Mouse (Mus musculus) ovary, postnatal 10 days (tissue): Measurements from ENCODE around the gene Fap.

Experiments
- DNase-seq: peaks from one replicate; pipeline ENCODE4 v3.0.0; 2022; ENCODE audit warnings: low spot score

Gene Fap

DNA sequence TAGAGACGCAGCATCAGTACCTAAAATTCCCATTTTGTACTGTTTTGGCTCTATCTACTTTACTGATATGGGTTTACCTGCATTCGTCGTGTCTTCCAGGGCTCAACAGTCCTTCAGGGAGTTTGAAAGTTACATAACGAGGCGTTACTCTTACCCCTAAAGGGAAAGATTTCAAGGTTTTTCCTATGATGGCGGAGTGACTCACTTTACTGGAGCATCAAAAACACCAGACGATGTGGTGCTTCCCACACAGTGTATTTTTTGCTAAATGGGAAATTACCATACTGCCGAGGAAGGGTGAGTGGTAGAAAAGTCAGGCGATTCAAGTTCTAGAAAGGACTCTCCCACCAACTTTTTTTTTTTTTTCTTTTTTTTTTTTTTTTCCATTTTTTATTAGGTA, 47.5 kb downstream of the Fap start:
- DNase-seq: no peak

DNA sequence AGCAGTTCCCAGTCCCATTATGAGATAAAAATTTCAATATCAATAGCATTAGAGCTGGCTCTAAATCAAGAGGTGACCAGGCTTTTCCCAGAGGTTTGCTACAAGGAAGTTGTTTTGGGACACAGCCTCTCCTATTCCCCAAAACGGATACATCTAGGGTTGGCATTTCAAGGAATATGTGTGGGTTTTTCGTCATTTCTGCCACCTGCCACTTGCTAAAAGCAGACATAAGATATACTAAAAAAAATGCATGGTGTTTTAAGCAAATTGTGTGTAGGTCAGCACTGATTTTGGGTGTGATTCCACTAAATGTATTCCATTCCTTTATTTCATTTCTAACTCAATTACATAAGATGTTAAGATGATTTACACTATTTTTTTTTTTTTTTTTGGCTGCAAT, 56.1 kb downstream of the Fap start:
- DNase-seq: no peak

- no peak for DNase-seq
Observed at GRCm38 (mm10) chr2:62514477-62514876, 59.4 kb downstream of the Fap start.

- DNase-seq: no peak
Observed at GRCm38 (mm10) chr2:62513477-62513876, 60.4 kb downstream of the Fap start.

DNA sequence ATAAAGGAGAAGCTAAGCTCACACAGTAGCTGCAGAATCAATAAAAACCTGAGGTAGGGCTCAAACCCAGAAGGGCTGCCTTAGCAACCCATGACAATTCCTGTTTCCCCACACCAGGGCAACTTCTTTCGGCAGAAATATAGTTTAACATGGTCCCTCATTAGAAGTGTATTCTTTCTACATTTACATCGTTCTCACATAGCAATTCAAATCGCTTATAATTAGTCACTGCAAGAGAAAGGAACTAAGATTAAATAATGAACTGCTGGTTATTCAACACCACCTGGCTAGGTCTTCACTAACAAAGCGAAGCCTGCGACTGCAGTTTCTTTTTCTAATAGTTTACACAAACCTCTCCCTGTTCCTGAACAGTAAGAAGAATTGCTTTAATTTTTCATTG, 66.7 kb downstream of the Fap start:
- DNase-seq: no peak

DNA sequence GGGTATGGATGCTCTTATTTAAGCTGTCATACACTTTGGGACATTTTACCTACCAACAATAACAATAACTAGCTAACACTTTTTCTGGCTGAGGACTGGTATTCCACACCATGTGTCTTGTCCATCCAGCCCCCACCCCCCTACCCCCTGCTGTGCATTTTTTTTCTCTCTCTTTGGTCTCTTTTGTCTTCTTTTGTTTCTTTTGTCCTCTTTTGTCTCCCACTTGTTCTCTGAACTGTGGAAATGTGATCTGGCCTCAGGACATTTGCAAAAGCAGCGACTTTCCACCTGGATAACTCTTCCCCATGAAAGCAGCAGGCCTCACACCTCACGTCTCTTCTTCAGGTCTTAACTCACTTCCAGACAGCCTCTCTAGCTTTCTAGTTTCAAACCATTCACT, 67.4 kb downstream of the Fap start:
- no peak for DNase-seq

DNA sequence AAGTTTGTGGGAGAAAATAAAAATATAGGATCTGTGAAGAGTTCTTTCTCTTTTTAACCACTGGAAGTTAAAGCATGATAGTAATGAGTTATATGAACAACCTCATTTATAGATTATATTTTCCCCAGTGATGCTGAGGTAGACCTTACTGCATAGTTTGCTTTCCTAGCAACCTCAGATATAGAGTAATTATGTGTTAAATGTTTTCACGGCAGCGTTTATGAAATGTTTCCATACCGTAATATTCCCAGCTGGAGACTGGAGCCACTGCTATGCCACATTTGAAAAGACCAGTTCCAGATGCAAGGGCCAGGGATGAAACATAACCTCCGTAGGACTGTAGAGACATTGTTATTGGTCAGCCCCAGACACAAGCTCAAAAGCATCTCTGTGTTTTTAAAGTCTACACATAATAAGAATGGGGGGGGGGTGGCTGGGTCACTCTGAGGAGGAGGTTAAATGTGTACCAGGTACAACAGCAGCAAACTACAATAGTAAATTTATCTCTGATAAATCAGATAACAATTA, 69.5 kb downstream of the Fap start:
- DNase-seq: no peak

GRCm38 (mm10) chr2:62503326-62503725, 70.5 kb downstream of the Fap start:
- DNase-seq: no peak

GRCm38 (mm10) chr2:62502516-62502915, 71.4 kb downstream of the Fap start:
- DNase-seq: no peak

GRCm38 (mm10) chr2:62498821-62499220, 75.1 kb downstream of the Fap start:
- DNase-seq: no peak

DNA sequence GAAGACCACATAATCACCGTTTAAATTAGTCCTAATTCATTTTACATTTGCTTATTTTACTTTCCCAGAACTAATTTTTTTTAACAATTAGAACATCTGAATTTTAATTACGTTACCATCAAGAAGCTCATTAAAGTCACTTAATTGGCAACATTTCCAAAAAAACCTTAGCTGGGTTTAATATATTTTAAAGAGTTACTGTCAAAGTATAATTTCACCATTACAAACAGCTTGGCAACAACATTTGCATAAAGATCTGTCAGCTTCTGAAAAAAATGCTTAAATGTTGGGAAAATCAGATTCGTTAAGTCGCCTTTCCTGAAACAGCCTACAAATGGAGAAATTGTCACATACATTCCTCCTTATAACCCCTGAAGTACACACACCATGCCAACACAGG, 75.8 kb downstream of the Fap start:
- DNase-seq: no peak

DNA sequence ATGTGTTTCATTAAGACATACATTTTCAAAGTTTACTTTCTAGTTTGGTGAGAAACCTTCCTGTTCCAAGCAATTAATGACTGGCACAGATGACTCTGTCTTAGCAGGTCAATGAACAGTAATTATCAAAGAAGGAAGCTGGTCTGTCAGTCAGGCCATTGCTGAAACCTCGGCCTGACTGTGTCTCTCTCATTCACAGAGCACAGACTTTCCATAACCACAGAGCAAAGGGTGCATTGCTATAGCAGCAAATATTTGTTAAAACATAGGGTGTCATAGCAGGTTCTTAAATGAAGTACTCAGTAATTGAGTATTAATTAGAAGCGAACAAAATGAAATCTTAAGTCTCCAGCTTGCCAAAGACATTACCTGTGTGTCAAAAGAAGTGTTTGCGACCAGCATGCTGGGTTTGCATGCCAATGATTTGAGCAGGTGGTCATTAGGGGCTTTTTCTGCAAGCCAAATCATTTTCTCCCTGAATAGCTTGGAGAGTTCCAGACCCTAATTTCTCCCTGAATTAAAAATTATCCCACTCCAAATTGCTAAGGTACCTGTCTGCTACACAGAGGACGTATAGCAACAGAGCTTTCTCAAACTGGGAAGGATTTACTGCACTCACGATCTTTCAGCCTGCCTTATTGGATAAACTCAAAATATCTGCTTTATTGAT, 76.4 kb downstream of the Fap start:
- DNase-seq: no peak

GRCm38 (mm10) chr2:62495407-62495806, 78.5 kb downstream of the Fap start:
- no peak for DNase-seq

DNA sequence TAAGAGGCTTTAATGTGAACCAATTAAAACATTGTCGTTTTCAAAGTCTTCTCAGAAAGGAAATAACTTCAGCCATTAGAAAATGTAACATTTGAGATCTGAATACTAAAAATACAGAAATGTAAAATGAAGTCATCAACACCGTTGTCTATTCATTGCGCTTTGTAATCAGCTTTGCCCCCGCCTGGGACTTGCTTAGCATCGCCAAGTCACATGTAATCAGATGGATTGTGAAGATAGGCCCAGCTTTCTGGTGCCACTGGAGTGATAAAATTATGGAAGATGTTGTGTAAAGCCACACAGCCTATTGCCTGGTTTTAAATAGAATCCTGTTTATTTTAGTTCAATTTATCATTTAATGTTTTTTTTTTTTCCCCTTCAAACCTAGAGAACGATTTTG, 84.0 kb downstream of the Fap start:
- no peak for DNase-seq

DNA sequence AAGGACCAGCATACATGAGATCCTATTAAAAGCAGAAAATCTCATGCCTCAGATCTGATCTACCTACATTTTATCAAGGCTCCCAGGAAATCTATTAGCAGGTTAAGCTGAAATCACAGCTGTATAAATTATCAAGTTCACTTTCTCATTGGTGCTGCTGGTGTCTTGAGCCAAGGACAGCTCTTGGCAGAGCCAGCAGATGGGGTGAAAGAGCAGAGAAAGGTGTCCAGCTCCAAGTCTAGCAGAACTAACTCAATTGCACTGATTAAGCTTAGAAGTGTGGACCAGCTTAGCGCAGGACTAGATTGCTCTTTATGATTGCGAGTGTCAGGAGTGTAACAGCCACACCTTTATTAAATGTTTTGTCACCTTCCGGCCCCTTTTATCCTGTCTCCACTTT, 89.0 kb downstream of the Fap start:
- DNase-seq: no peak

GRCm38 (mm10) chr2:62483550-62483949, 90.3 kb downstream of the Fap start, which contains the start of gene Gcg:
Gcg (minus strand) TSS chr2:62483650.
- DNase-seq: no peak

DNA sequence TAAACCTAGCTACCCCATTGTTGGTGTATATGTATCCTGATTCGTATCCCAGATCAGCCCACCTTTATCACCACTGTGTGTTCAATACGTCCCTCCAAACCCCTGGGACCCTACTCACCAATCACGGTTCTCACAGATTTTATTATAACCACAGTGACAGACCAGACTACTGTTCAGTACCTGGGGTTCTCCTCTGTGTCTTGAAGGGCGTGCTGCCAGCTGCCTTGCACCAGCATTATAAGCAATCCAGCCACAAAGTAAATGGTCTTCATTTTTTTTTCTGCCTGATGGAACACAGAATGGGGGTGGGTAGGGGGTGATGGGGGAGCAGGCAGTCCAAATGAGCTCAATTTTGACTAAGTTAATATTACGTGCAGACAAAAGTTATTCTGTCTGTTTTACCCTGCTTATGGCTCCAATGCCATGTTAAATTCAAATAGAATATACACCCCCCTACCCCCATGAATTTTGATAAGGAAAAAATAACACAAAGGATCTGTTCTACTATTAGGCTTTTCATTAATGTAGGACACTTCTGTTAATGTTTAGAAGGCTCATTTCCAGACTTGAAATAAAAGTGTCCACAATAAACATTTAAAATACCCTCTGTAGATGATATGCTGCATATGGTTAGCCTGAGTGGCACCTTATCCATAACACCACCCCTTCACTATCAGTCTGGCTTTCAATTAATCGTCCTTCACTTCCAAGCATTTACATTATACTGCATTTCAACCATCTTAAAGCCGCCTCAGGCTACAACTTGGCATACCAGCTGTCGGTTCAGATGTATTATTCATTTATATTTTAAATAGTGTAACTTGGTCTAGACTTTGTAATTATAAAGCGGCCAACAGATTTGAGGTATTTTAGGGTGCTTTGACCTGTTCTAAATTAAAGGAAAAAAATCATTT, 93.3 kb downstream of the Fap start:
- DNase-seq: no peak

DNA sequence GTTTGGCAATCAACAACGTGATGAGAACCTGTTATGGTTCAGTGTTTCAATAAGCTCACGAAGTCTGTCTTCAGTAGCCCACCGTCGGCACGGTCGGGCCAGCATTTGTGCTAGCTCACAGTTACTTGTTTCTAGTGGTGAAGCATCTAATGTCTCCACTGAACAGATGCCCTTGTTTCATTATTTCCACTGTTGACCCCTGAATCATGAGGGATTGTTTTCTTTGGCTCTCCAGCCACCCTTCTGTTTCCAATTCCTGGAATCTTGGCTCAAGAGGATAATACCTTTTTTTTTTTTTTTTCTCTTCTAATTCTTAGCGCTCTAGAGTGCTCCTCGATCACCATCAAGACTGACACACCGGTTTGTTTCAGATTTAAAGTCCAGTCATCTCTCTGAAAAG, 104.3 kb downstream of the Fap start:
- DNase-seq: no peak

GRCm38 (mm10) chr2:62463287-62463686, 110.6 kb downstream of the Fap start:
- DNase-seq: no peak

DNA sequence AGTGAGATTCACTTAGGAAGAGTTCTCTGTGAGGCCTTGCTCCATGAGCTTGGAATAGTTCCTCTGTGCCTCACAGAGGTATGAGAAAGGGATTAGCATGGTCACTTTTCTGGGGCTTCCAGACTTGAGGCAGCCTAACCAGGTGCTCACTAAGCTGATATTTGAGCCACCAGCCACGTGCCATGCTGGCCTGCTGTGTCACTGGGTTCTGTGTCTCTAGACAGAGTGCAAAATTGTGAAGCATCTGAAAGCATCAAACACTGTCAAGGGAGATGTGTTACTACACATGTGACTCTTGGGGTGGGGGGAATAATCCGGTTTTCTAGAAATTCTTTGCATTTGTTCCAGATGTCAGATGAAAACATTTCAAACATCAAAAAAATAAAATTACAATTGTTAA, 111.7 kb downstream of the Fap start:
- no peak for DNase-seq

- DNase-seq: no peak
Observed at GRCm38 (mm10) chr2:62460815-62461450, 112.9 kb downstream of the Fap start.

DNA sequence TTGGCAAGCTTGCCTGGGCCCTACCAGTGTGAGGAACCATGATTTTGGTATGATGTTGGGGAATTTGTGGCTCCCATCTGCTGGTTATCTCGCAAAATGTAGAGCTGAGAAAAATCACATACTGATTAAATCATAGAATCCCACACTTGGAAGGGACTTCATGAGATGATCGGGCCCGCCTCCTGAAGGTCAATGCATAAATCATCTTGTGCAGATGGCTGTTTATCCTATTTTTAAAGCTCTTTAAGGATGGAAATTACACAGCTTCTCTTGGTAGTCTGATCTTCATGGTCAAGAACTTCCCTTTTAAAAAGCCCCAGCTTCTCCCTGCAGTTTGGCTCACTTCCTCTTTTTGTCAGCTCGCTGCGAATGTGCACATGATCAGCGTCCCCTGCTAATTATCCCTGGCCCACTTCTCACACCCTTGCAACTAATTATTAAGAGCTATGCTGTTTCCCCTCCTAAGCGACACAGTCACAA, 113.6 kb downstream of the Fap start:
- DNase-seq: no peak
